Mouse (Mus musculus) cerebellum, adult 2 months (tissue): Measurements from ENCODE around the gene Comt.

Experiments
- CTCF ChIP-seq: fragments of 200-500 bp; IDR thresholded peaks from 2 replicates; pipeline ENCODE4 v1.5.1; 2011; ENCODE audit warnings: low read depth, mild to moderate bottlenecking, control low read depth, low read length, moderate library complexity, borderline replicate concordance; ENCODE audit not compliant: insufficient read depth
- POLR2A ChIP-seq: fragments of 200-500 bp; IDR thresholded peaks from 2 replicates; pipeline ENCODE4 v1.6.1; 2011; ENCODE audit warnings: low read length, control low read depth, borderline replicate concordance; ENCODE audit not compliant: insufficient read depth

- TF ChIP-seq CTCF, result no peak
- no peak for TF ChIP-seq POLR2A
Observed at GRCm38 (mm10) chr16:18395620-18396036, 31.0 kb downstream of the Comt start.
